Mouse (Mus musculus): ENCODE measurements around the gene Parp6. TPM values are rescaled to one million over a fixed set of nuclear protein-coding genes. Genes with fewer than 3 reads are reported as not detected.
A peak's percentile ranks its signal among the peaks of the same experiment; 100 is the strongest.

The Parp6 gene
- polyA plus RNA-seq, 1 experiment from 2014 or later = 29.7 TPM

GRCm38 (mm10) chr9:59667250-59667649 is 50.2 kb downstream of the Parp6 start:
- ATAC-seq (ENCODE audit: insufficient number of reproducible peaks, insufficient read depth, low FRiP score, low TSS enrichment, low read depth) = no peak
- 84% methylated on average over 4 of the region's 4 CpGs for WGBS
- no peak overlapping the region for H3K4me2 ChIP-seq
- no peaks in the 10 kb centered on the region for H3K27me3 ChIP-seq
- H3K27ac ChIP-seq = no peak overlapping the region
- H3K9ac ChIP-seq (replicated peaks) = no peak overlapping the region
- no peak overlapping the region for H3K4me3 ChIP-seq (replicated peaks)
- peaks cover 98% of the 10 kb centered on the region for H3K36me3 ChIP-seq
- no peaks in the 10 kb centered on the region for H3K9me3 ChIP-seq
- 0 out of 2 replicates have a peak, but pooled peaks cover 3% of the 10 kb centered on the region for H3K4me1 ChIP-seq (replicated peaks)

- Histone ChIP-seq H3K4me2 (no peak overlapping the region), H3K27me3 (no peaks in the 10 kb centered on the region), H3K9me3 (no peaks in the 10 kb centered on the region), H3K9ac (replicated peaks) (no peak overlapping the region), H3K4me1 (replicated peaks) (0 out of 2 replicates have a peak, but pooled peaks cover 3% of the 10 kb centered on the region), H3K4me3 (replicated peaks) (no peak overlapping the region), H3K27ac (no peak overlapping the region), H3K36me3 (peaks cover 99% of the 10 kb centered on the region)
- ATAC-seq (ENCODE audit: insufficient number of reproducible peaks, insufficient read depth, low FRiP score, low TSS enrichment, low read depth) = no peak
- WGBS = 86% methylated on average over 6 of the region's 6 CpGs
These were observed 50.8 kb downstream of the Parp6 start for GRCm38 (mm10) chr9:59667904-59668303.

GRCm38 (mm10) chr9:59668473-59668872 is 51.4 kb downstream of the Parp6 start:
- H3K4me1 ChIP-seq (replicated peaks) = no peaks in the 10 kb centered on the region
- WGBS = 90% methylated on average over 7 of the region's 7 CpGs
- ATAC-seq (ENCODE audit: insufficient number of reproducible peaks, insufficient read depth, low FRiP score, low TSS enrichment, low read depth) = no peak

GRCm38 (mm10) chr9:59669172-59669571 is 52.1 kb downstream of the Parp6 start:
- ATAC-seq (ENCODE audit: insufficient number of reproducible peaks, insufficient read depth, low FRiP score, low TSS enrichment, low read depth) = no peak
- Histone ChIP-seq H3K27ac (no peak overlapping the region), H3K4me1 (replicated peaks) (no peaks in the 10 kb centered on the region), H3K9me3 (no peaks in the 10 kb centered on the region), H3K27me3 (no peaks in the 10 kb centered on the region), H3K9ac (replicated peaks) (no peak overlapping the region), H3K36me3 (peaks cover 99% of the 10 kb centered on the region), H3K4me2 (no peak overlapping the region), H3K4me3 (replicated peaks) (no peak overlapping the region)
- 83% methylated on average over 4 of the region's 4 CpGs for WGBS

More at GRCm38 (mm10) chr9:59668473-59668872, 51.4 kb downstream of the Parp6 start:
- Histone ChIP-seq H3K9me3 (no peaks in the 10 kb centered on the region), H3K9ac (replicated peaks) (no peak overlapping the region), H3K36me3 (peaks cover 99% of the 10 kb centered on the region), H3K4me3 (replicated peaks) (no peak overlapping the region), H3K27me3 (no peaks in the 10 kb centered on the region), H3K27ac (no peak overlapping the region), H3K4me2 (no peak overlapping the region)

GRCm38 (mm10) chr9:59672195-59672894 is 55.3 kb downstream of the Parp6 start:
- 90% methylated on average over 12 of the region's 12 CpGs for WGBS
- no peaks in the 10 kb centered on the region; the same call in 1 of the 2 replicates for H3K27me3 ChIP-seq
- H3K4me1 ChIP-seq (replicated peaks) = no peaks in the 10 kb centered on the region
- H3K27ac ChIP-seq = no peak overlapping the region
- peaks cover 99% of the 10 kb centered on the region for H3K36me3 ChIP-seq
- ATAC-seq (ENCODE audit: insufficient number of reproducible peaks, insufficient read depth, low FRiP score, low TSS enrichment, low read depth) = no peak
- H3K9ac ChIP-seq (replicated peaks) = no peak overlapping the region
- no peak overlapping the region for H3K4me2 ChIP-seq
- H3K4me3 ChIP-seq (replicated peaks) = no peak overlapping the region
- no peaks in the 10 kb centered on the region for H3K9me3 ChIP-seq

GRCm38 (mm10) chr9:59673427-59673826 is 56.3 kb downstream of the Parp6 start:
- Histone ChIP-seq H3K4me1 (replicated peaks) (no peaks in the 10 kb centered on the region), H3K36me3 (peaks cover 99% of the 10 kb centered on the region), H3K27ac (no peak overlapping the region), H3K4me2 (no peak overlapping the region), H3K27me3 (no peaks in the 10 kb centered on the region; the same call in 1 of the 2 replicates), H3K4me3 (replicated peaks) (no peak overlapping the region), H3K9ac (replicated peaks) (no peak overlapping the region), H3K9me3 (no peaks in the 10 kb centered on the region)
- WGBS = 74% methylated on average over 2 of the region's 2 CpGs
- ATAC-seq (ENCODE audit: insufficient number of reproducible peaks, insufficient read depth, low FRiP score, low TSS enrichment, low read depth) = no peak

GRCm38 (mm10) chr9:59675598-59675997 is 58.5 kb downstream of the Parp6 start:
- Histone ChIP-seq H3K9ac (replicated peaks) (no peak overlapping the region), H3K36me3 (peaks cover 90% of the 10 kb centered on the region), H3K27me3 (peaks cover 5% of the 10 kb centered on the region), H3K4me2 (no peak overlapping the region), H3K9me3 (no peaks in the 10 kb centered on the region), H3K4me3 (replicated peaks) (no peak overlapping the region), H3K4me1 (replicated peaks) (peaks cover 4% of the 10 kb centered on the region), H3K27ac (no peak overlapping the region)
- 91% methylated on average over 14 of the region's 14 CpGs for WGBS
- ATAC-seq (ENCODE audit: insufficient number of reproducible peaks, insufficient read depth, low FRiP score, low TSS enrichment, low read depth) = no peak

GRCm38 (mm10) chr9:59678313-59678712 is 61.2 kb downstream of the Parp6 start:
- Histone ChIP-seq H3K4me3 (replicated peaks) (no peak overlapping the region), H3K4me2 (no peak overlapping the region), H3K9me3 (no peaks in the 10 kb centered on the region), H3K27me3 (peaks cover 21% of the 10 kb centered on the region), H3K9ac (replicated peaks) (no peak overlapping the region), H3K27ac (no peak overlapping the region), H3K36me3 (peaks cover 62% of the 10 kb centered on the region), H3K4me1 (replicated peaks) (peaks cover 4% of the 10 kb centered on the region)
- ATAC-seq (ENCODE audit: insufficient number of reproducible peaks, insufficient read depth, low FRiP score, low TSS enrichment, low read depth) = no peak
- WGBS = 26% methylated on average over 1 of the region's 1 CpGs

- 2% methylated on average over 47 of the region's 47 CpGs for WGBS
- H3K36me3 ChIP-seq = peaks cover 47% of the 10 kb centered on the region
These were observed 62.8 kb downstream of the Parp6 start, which contains the start of gene Gramd2 for GRCm38 (mm10) chr9:59679678-59680533. TSS of gene Gramd2 (plus strand) at chr9:59680144.

GRCm38 (mm10) chr9:59680534-59680875 is 63.4 kb downstream of the Parp6 start:
- H3K4me2 ChIP-seq = peak overlapping the region; percentile 94
- no peaks in the 10 kb centered on the region for H3K9me3 ChIP-seq
- H3K4me1 ChIP-seq (replicated peaks) = peaks cover 4% of the 10 kb centered on the region
- whole genome bisulfite sequencing = 9% methylated on average over 16 of the region's 16 CpGs
- peaks cover 41% of the 10 kb centered on the region for H3K36me3 ChIP-seq
- 0 out of 2 replicates have a peak, but pooled peaks have one; percentile 27 for ATAC-seq (ENCODE audit: insufficient number of reproducible peaks, insufficient read depth, low FRiP score, low TSS enrichment, low read depth)
- peak overlapping the region; percentile 63; the same call in 1 of the 2 replicates for H3K9ac ChIP-seq (replicated peaks)
- H3K27me3 ChIP-seq = peaks cover 21% of the 10 kb centered on the region
- peak overlapping the region; percentile 50 for H3K4me3 ChIP-seq (replicated peaks)
- 0 out of 2 replicates have a peak overlapping the region, but pooled peaks have one; percentile 17 for H3K27ac ChIP-seq

More at GRCm38 (mm10) chr9:59679678-59680533, 62.8 kb downstream of the Parp6 start, which contains the start of gene Gramd2:
- peak within 1 kb of the TSS; percentile 45; the same call in 1 of the 2 replicates for H3K27ac ChIP-seq
- H3K4me1 ChIP-seq (replicated peaks) = peaks cover 4% of the 10 kb centered on the region
- peak within 1 kb of the TSS; percentile 50 for H3K4me3 ChIP-seq (replicated peaks)
- H3K9me3 ChIP-seq = no peaks in the 10 kb centered on the region
- peak; percentile 93 for ATAC-seq (ENCODE audit: insufficient number of reproducible peaks, insufficient read depth, low FRiP score, low TSS enrichment, low read depth)
- H3K4me2 ChIP-seq = peak within 1 kb of the TSS; percentile 94
- H3K9ac ChIP-seq (replicated peaks) = peak within 1 kb of the TSS; percentile 63
- H3K27me3 ChIP-seq = peaks cover 21% of the 10 kb centered on the region

GRCm38 (mm10) chr9:59684020-59684419 is 66.9 kb downstream of the Parp6 start:
- ATAC-seq (ENCODE audit: insufficient number of reproducible peaks, insufficient read depth, low FRiP score, low TSS enrichment, low read depth) = no peak

More at GRCm38 (mm10) chr9:59684020-59684419, 66.9 kb downstream of the Parp6 start:
- Histone ChIP-seq H3K27ac (no peak overlapping the region), H3K9ac (replicated peaks) (no peak overlapping the region), H3K4me3 (replicated peaks) (no peak overlapping the region), H3K4me1 (replicated peaks) (peaks cover 4% of the 10 kb centered on the region), H3K4me2 (no peak overlapping the region), H3K9me3 (no peaks in the 10 kb centered on the region), H3K27me3 (peaks cover 21% of the 10 kb centered on the region), H3K36me3 (peaks cover 5% of the 10 kb centered on the region)
- WGBS = 63% methylated on average over 2 of the region's 2 CpGs
